Mouse (Mus musculus): ENCODE results near the gene Rbfox3. TPM values are rescaled to one million over a fixed set of nuclear protein-coding genes. Genes with fewer than 3 reads are reported as not detected.

Rbfox3 gene
- polyA plus RNA-seq, 1 experiment from 2014 or later: 31.7 TPM

GRCm38 (mm10) chr11:118759228-118759627 is 152.2 kb downstream of the Rbfox3 start:
- H3K4me3 ChIP-seq (replicated peaks; ENCODE audit: low read depth, low read length): no peak overlapping the region
- no peaks in the 10 kb centered on the region for H3K9me3 ChIP-seq (ENCODE audit: control insufficient read depth, low read length)
- H3K36me3 ChIP-seq (ENCODE audit: control insufficient read depth, insufficient read depth, low read length): no peaks in the 10 kb centered on the region
- ATAC-seq (ENCODE audit: low FRiP score, low TSS enrichment): no peak
- H3K27ac ChIP-seq (replicated peaks; ENCODE audit: low read depth, low read length): no peak overlapping the region
- no peak overlapping the region for H3K4me2 ChIP-seq (ENCODE audit: low read length)
- DNase-seq: no peak
- peaks cover 9% of the 10 kb centered on the region; the same call in 1 of the 2 replicates for H3K4me1 ChIP-seq (ENCODE audit: control insufficient read depth, insufficient read depth, low read length)
- 93% methylated on average over 8 of the region's 8 CpGs for WGBS
- no peak overlapping the region for H3K9ac ChIP-seq (replicated peaks; ENCODE audit: low read length)
- H3K27me3 ChIP-seq (ENCODE audit: control insufficient read depth, insufficient read depth, low read length): no peaks in the 10 kb centered on the region

DNA sequence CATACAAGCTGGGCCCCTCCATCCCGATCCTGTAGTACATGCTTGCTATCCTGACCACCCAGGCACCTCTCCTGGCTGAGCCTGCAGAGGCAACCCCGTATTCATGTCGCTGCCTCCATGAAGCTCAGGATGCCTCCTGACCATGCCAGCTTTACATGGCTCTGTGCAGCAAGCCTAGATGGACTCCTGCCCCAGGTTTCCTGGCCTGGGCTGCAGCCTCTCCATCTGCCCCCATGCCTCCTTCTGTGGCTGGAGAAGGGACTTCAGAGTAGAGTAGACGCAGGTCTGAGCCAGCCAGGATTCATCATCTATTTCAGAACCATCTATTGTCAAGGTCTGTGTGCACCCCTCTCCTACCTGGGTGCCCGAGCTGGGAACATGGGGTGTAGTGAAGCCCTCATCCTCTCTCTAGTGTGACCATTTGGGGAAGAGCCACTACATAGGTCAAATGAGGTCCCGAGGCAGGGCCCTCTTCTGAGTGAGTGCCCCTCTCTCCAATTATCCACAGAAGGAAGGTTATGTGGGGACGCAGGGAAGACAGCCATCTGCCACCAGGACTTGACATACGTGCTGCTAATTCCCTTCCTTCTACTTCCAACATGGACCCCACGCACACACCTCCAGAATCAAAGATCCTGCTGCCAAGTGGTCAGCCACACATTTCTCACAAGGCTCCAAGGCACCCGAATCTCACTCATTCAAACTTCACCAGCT is 153.0 kb downstream of the Rbfox3 start:
- Histone ChIP-seq H3K27ac (replicated peaks; ENCODE audit: low read depth, low read length) (no peak overlapping the region), H3K36me3 (ENCODE audit: control insufficient read depth, insufficient read depth, low read length) (no peaks in the 10 kb centered on the region), H3K9me3 (ENCODE audit: control insufficient read depth, low read length) (no peaks in the 10 kb centered on the region), H3K4me3 (replicated peaks; ENCODE audit: low read depth, low read length) (no peak overlapping the region), H3K4me1 (ENCODE audit: control insufficient read depth, insufficient read depth, low read length) (peaks cover 12% of the 10 kb centered on the region; the same call in 1 of the 2 replicates), H3K4me2 (ENCODE audit: low read length) (no peak overlapping the region), H3K9ac (replicated peaks; ENCODE audit: low read length) (no peak overlapping the region), H3K27me3 (ENCODE audit: control insufficient read depth, insufficient read depth, low read length) (no peaks in the 10 kb centered on the region)
- 88% methylated on average over 10 of the region's 10 CpGs for WGBS
- no peak for ATAC-seq (ENCODE audit: low FRiP score, low TSS enrichment)
- no peak for DNase-seq

GRCm38 (mm10) chr11:118757488-118757887 is 153.9 kb downstream of the Rbfox3 start:
- DNase-seq: no peak
- Histone ChIP-seq H3K4me3 (replicated peaks; ENCODE audit: low read depth, low read length) (no peak overlapping the region), H3K36me3 (ENCODE audit: control insufficient read depth, insufficient read depth, low read length) (no peaks in the 10 kb centered on the region), H3K27ac (replicated peaks; ENCODE audit: low read depth, low read length) (no peak overlapping the region), H3K9me3 (ENCODE audit: control insufficient read depth, low read length) (no peaks in the 10 kb centered on the region), H3K4me1 (ENCODE audit: control insufficient read depth, insufficient read depth, low read length) (peaks cover 21% of the 10 kb centered on the region), H3K9ac (replicated peaks; ENCODE audit: low read length) (no peak overlapping the region), H3K4me2 (ENCODE audit: low read length) (no peak overlapping the region), H3K27me3 (ENCODE audit: control insufficient read depth, insufficient read depth, low read length) (no peaks in the 10 kb centered on the region)
- ATAC-seq (ENCODE audit: low FRiP score, low TSS enrichment): no peak
- WGBS: 84% methylated on average over 1 of the region's 1 CpGs

- Histone ChIP-seq H3K4me1 (ENCODE audit: control insufficient read depth, insufficient read depth, low read length) (peaks cover 30% of the 10 kb centered on the region), H3K36me3 (ENCODE audit: control insufficient read depth, insufficient read depth, low read length) (no peaks in the 10 kb centered on the region), H3K9me3 (ENCODE audit: control insufficient read depth, low read length) (no peaks in the 10 kb centered on the region), H3K4me3 (replicated peaks; ENCODE audit: low read depth, low read length) (no peak overlapping the region), H3K27ac (replicated peaks; ENCODE audit: low read depth, low read length) (no peak overlapping the region), H3K9ac (replicated peaks; ENCODE audit: low read length) (no peak overlapping the region), H3K27me3 (ENCODE audit: control insufficient read depth, insufficient read depth, low read length) (no peaks in the 10 kb centered on the region), H3K4me2 (ENCODE audit: low read length) (no peak overlapping the region)
- ATAC-seq (ENCODE audit: low FRiP score, low TSS enrichment) (no peak), DNase-seq (no peak)
- 74% methylated on average over 17 of the region's 17 CpGs for WGBS
Observed at GRCm38 (mm10) chr11:118755003-118755402, 156.4 kb downstream of the Rbfox3 start.

GRCm38 (mm10) chr11:118754535-118754934 is 156.9 kb downstream of the Rbfox3 start:
- no peaks in the 10 kb centered on the region for H3K27me3 ChIP-seq (ENCODE audit: control insufficient read depth, insufficient read depth, low read length)
- H3K27ac ChIP-seq (replicated peaks; ENCODE audit: low read depth, low read length): no peak overlapping the region
- no peaks in the 10 kb centered on the region for H3K9me3 ChIP-seq (ENCODE audit: control insufficient read depth, low read length)
- WGBS: 54% methylated on average over 4 of the region's 4 CpGs
- no peak for DNase-seq
- no peak for ATAC-seq (ENCODE audit: low FRiP score, low TSS enrichment)
- H3K4me2 ChIP-seq (ENCODE audit: low read length): no peak overlapping the region
- no peaks in the 10 kb centered on the region for H3K36me3 ChIP-seq (ENCODE audit: control insufficient read depth, insufficient read depth, low read length)
- H3K4me1 ChIP-seq (ENCODE audit: control insufficient read depth, insufficient read depth, low read length): peaks cover 30% of the 10 kb centered on the region
- no peak overlapping the region for H3K9ac ChIP-seq (replicated peaks; ENCODE audit: low read length)
- H3K4me3 ChIP-seq (replicated peaks; ENCODE audit: low read depth, low read length): no peak overlapping the region

DNA sequence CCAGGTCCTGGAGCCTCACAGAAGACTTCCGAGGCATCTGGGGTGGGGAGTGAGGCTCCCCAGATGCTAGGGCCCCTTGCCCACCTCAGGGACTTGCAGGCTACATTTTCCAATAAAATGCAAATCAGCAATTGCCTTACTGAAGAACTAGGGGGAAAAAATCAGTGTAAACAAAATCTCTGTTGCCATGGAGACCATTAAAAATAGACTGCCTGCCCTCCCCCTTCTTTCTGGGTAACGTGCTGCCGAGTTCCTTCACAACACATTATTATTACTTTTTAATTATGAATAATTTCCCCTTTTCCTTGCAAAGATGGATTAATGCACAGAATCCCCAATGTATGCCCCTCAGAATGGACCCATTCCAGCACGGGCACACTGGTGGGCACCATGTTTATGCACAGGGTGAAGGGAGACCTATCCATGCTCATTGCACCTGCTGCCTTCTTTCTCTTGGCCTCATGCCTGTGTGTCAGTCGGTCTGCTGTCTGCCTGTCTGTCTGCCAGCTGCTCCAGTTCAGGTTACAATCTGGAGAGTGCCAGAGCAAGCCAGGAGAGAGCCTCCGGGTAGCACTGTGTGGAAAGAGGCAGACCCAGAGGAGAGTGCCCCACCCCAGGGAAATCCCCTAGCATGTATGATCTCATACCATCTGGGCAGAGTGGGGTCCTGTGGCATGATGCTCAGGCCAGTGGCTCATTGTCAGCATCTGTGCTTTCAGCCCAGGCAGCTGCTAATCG is 159.3 kb downstream of the Rbfox3 start:
- Histone ChIP-seq H3K4me3 (replicated peaks; ENCODE audit: low read depth, low read length) (no peak overlapping the region), H3K9me3 (ENCODE audit: control insufficient read depth, low read length) (no peaks in the 10 kb centered on the region), H3K27me3 (ENCODE audit: control insufficient read depth, insufficient read depth, low read length) (no peaks in the 10 kb centered on the region), H3K27ac (replicated peaks; ENCODE audit: low read depth, low read length) (no peak overlapping the region; the same call in 1 of the 2 replicates), H3K36me3 (ENCODE audit: control insufficient read depth, insufficient read depth, low read length) (no peaks in the 10 kb centered on the region), H3K4me2 (ENCODE audit: low read length) (no peak overlapping the region), H3K9ac (replicated peaks; ENCODE audit: low read length) (no peak overlapping the region), H3K4me1 (ENCODE audit: control insufficient read depth, insufficient read depth, low read length) (peaks cover 30% of the 10 kb centered on the region)
- ATAC-seq (ENCODE audit: low FRiP score, low TSS enrichment): no peak
- 54% methylated on average over 7 of the region's 7 CpGs for WGBS
- no peak for DNase-seq

DNA sequence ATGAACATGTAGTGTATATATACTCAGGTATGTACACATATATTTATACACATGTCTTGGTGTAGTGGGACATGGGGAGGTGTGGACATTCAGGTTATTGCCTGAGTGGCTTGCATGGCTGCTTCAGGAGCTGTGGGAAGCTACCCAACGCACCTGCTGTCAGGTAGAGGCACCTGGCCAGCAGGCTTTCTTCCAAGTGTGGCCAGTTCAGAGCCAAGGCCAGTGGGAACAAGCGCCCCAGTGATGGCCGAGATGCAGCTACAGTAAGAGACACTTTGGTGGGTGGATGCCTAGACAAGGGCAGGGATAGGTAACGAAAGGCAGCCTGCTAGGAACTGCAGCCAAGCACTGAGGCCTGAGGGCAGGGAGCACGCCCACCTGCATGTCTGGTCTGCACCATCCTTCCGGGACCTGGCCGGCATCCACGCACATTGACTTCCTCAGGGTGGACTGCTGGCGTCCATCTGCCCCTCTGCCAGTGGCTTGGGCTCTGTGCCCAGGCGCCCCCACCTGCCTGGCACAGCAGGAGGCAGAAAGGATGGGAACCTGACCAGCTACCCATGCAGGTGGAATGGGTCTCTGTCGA is 160.6 kb downstream of the Rbfox3 start:
- no peak overlapping the region for H3K4me3 ChIP-seq (replicated peaks; ENCODE audit: low read depth, low read length)
- DNase-seq (no peak), ATAC-seq (ENCODE audit: low FRiP score, low TSS enrichment) (no peak)
- WGBS: 84% methylated on average over 11 of the region's 11 CpGs
- no peaks in the 10 kb centered on the region for H3K36me3 ChIP-seq (ENCODE audit: control insufficient read depth, insufficient read depth, low read length)
- H3K9ac ChIP-seq (replicated peaks; ENCODE audit: low read length): no peak overlapping the region
- no peak overlapping the region for H3K27ac ChIP-seq (replicated peaks; ENCODE audit: low read depth, low read length)
- H3K9me3 ChIP-seq (ENCODE audit: control insufficient read depth, low read length): no peaks in the 10 kb centered on the region
- H3K27me3 ChIP-seq (ENCODE audit: control insufficient read depth, insufficient read depth, low read length): no peaks in the 10 kb centered on the region
- no peak overlapping the region for H3K4me2 ChIP-seq (ENCODE audit: low read length)
- peaks cover 36% of the 10 kb centered on the region for H3K4me1 ChIP-seq (ENCODE audit: control insufficient read depth, insufficient read depth, low read length)

GRCm38 (mm10) chr11:118749541-118749940 is 161.9 kb downstream of the Rbfox3 start:
- Histone ChIP-seq H3K27ac (replicated peaks; ENCODE audit: low read depth, low read length) (no peak overlapping the region), H3K4me2 (ENCODE audit: low read length) (no peak overlapping the region), H3K9me3 (ENCODE audit: control insufficient read depth, low read length) (no peaks in the 10 kb centered on the region), H3K9ac (replicated peaks; ENCODE audit: low read length) (no peak overlapping the region), H3K36me3 (ENCODE audit: control insufficient read depth, insufficient read depth, low read length) (no peaks in the 10 kb centered on the region), H3K4me1 (ENCODE audit: control insufficient read depth, insufficient read depth, low read length) (peaks cover 43% of the 10 kb centered on the region), H3K27me3 (ENCODE audit: control insufficient read depth, insufficient read depth, low read length) (no peaks in the 10 kb centered on the region), H3K4me3 (replicated peaks; ENCODE audit: low read depth, low read length) (no peak overlapping the region)
- WGBS: 100% methylated on average over 1 of the region's 1 CpGs
- no peak for ATAC-seq (ENCODE audit: low FRiP score, low TSS enrichment)
- DNase-seq: no peak
